Mouse (Mus musculus) gastrocnemius, postnatal 25 days (tissue): Measurements from ENCODE around the gene Gstt4. TPM values are rescaled to one million over a fixed set of nuclear protein-coding genes. Genes with fewer than 3 reads are reported as not detected.
"Not testable (repeated sequence)": the region's sequence is repeated elsewhere in the genome, so short reads cannot be mapped to it uniquely, and the experiment has no call there.

ENCODE experiments used
- DNase-seq: peaks from one replicate; pipeline ENCODE4 v3.0.0; 2022
- long read RNA-seq, 2 experiments: library from polyadenylated mRNA; stranded (forward); transcript quantifications; one replicate each; pipeline ENCODE4 v2.0.0; 2021
- total RNA-seq, 2 experiments: library from RNA; stranded (reverse); gene quantifications; 1 replicate in 1 of 2; 2 replicates in 1 of 2; pipeline ENCODE4 v1.2.3; 2021

The Gstt4 gene
- total RNA-seq, result not detected
- long read RNA-seq, experiment 1, result 0 reads
- long read RNA-seq, experiment 2, result 0 reads

- DNase-seq, result no peak
Measured at GRCm38 (mm10) chr10:75822443-75822842, at the start of gene Gstt4. TSS of gene Gstt4 (minus strand) at chr10:75822543.

DNA sequence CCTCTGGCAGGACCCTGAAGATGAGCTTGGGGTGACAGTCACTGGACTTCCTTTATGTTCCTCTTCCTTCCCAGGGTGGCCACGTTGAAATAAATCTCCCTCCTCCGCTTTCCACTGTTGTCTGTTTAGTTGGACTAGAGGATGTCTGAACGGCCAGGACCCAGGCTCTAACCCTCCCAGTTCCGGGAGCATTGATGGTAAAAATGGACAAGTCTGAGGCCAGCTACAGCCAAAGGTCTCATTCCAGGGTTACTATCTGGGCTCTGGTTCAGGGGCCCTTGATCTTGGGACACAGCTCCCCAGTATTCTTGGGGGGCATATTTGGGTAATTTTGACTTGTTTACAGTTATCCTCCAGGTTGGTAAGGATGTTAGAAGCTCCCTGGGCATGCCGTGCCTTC, 39.2 kb upstream of the Gstt4 start:
- no peak for DNase-seq

- no peak for DNase-seq
Measured at GRCm38 (mm10) chr10:75860746-75861145, 38.4 kb upstream of the Gstt4 start.

- peak; percentile 84 for DNase-seq
Measured at GRCm38 (mm10) chr10:75859786-75860470, 37.6 kb upstream of the Gstt4 start, which contains the start of gene Mif. TSS of gene Mif (minus strand) at chr10:75860240.

GRCm38 (mm10) chr10:75859107-75859746, 36.9 kb upstream of the Gstt4 start:
- no peak for DNase-seq

- DNase-seq, result no peak
Measured at GRCm38 (mm10) chr10:75857598-75857997, 35.3 kb upstream of the Gstt4 start.

DNA sequence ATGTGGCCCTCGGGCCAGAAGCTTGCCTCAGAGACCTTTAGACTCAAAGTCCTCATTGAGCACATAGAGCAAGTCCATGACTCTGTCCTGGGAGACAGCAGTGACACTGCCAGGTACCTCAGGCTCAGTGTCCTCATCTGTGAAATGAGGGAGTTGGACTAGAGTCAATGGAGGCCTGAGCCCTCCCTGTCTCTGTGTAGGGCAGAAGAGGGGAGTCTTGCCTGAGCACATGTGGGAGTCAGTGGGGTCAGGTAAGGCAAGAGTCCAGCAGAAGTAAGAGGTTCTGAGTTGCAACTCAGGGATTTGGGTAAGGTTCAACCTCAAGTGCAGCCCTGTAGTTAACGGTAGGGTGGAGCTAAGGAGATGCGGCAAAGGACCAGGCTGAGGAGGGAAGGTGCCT, 34.6 kb upstream of the Gstt4 start:
- DNase-seq, result no peak

DNA sequence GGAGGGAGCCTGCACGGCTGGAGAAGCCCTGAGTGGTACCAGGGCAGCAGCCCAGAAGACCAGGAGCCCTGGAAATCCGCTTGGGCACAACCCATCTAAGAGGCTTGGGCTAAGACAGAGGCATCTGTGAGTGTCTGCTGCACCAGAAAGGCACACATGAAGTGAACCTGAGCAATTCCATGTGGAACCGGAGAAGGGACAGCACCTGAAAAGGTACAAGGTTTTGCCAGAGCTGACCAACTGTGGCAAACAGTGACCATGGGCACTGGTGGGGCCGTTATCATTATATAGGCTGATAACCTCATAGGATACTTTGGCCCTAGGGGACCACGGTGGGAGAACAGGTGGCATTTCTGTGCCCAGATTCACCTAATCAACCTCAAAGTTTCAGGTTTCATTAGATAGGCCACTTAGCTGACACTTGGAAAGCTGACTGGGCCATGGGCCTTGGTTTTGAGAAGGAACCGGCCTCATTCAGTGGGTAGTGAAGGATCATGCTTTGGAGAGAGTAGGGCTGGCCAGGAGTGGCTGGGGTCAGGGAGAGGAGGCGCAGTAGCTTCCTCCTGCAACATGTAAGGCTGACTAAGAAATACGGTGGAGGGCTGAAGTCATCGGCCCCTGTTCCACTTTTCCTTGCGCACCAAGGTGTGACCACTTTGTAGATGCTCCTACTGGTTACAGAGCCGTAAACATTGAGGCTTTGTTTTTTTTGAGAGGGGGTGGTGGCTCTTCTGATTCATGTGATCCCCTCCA, 34.0 kb upstream of the Gstt4 start:
- no peak for DNase-seq

DNA sequence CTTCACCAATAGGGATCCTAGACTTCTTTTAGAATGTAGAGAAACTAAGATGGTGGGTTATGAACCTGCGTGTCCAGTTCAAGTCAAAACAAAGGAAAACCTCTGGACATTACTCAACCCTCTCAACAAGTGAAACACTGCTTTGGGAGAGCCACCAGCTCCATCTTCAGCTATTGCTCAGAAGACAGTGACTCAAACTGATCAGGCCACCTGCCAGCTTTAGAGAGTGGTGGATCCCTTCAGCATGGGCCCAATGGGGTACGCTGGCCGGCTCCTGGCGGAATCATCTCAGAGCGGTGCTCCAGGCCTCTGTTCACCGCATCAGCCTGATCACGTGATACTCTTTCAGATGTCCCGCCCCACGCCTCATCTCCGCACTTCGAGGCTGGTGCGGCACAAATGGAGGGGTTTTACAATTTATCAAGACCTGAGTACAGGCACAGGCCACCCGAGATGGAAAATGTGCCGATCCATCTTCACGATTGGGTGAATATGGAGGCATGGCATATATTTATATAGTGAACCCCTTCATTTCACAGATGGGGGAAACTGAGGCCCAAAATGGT, 33.2 kb upstream of the Gstt4 start:
- DNase-seq, result no peak

GRCm38 (mm10) chr10:75854791-75855190, 32.4 kb upstream of the Gstt4 start:
- no peak for DNase-seq

DNA sequence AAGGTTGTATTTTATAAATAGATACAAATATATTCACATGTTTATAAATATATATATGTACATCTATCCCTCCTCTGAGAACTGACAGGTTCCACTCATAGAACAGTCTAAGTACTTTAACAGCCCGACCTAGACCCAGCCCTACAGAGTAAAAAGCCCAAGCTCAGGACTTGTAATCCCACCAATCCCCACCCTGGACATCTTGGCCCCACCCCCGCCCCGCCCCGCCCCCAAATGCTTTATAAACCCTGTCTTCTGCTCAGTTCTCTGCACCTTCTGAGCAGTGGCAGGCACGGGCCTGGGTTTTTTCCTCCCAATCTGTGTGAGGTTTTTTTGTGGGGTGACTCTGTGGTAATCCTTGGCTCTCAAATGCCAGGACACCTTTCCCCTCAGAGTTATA, 31.8 kb upstream of the Gstt4 start:
- no peak for DNase-seq

DNA sequence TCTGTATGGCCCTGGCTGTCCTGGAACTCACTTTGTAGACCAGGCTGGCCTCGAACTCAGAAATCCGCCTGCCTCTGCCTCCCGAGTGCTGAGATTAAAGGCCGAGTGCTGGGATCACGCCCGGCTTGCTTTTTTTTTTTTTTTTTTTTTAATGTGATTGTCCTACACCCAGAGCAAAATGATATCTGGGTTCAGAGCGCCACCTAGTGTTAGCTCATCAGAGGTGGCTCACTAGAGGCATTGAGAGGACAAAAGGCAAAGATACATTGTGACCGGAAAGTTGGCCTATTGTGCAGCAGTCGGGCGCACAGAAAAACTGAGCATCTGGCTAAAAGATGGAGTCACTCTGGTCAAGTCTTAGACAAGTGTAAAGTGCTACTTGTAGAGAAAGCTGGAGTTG, 31.1 kb upstream of the Gstt4 start:
- peak; percentile 46 for DNase-seq

DNA sequence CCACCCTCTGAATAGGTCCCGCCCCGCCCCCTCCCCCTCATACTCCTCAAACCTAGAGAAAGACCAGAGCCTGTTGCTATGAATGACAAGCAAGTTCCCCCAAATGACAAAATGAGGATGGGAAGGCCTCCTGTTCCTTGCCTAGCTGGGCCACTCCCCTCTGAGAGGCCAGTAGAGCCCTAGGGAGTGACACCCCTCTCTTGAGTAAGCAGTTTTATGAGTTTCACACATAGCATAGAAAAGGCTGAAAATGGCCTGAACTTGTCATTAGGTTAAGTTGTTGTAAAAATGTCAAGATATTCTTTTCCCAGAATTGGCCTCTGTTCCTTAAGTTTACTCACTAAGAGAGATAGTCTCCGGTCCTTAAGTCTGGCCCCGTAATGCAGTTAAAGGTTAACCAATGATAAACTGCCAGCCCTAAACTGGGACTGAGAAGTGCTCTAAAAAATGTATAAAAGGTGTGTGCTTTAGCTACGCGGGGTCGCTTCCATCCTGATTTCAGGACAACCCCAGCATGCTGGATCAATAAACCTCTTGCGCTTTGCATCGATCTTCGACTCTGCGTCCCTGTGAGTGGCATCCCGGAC, 30.3 kb upstream of the Gstt4 start:
- no peak for DNase-seq

DNA sequence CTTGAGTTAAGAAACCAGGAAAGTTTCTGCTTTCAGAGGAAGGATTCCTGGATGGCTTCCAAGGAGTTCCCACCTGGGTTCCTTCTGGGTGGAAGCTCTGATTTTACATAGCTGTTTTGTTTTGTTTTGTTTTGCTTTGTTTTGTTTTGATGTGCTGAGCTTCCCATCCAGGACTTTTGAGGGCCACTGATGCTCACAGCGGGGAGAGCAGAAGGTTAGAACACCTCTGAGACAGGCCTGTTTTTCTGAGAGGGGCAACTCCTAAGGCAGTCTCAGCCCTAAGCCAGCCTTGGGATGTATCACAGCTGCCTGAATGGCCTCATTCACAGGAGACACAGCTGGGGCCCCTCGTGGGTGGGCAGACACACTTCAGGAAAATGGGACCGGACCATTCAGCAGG, 29.3 kb upstream of the Gstt4 start:
- DNase-seq, result no peak

GRCm38 (mm10) chr10:75851076-75851475, 28.7 kb upstream of the Gstt4 start:
- no peak for DNase-seq

DNA sequence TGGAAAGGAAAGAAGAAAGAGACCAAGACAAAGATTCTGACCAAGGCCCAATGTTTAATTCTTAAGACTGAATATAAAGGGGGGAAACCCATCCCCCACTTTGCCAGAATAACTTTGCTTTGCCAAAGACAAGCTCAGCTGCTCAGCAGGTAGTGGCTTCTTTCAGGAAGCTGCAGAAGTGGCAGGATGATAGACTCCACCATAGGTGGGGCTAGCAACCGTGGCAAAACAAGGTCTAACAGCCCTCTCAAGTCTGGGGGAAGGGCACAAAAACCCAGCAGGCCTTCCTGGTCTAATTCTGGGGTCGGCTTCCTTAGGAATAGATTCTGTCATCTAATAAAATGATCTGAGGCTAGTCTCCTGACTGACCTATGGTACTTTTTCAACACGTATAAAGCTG, 26.0 kb upstream of the Gstt4 start:
- no peak for DNase-seq

DNA sequence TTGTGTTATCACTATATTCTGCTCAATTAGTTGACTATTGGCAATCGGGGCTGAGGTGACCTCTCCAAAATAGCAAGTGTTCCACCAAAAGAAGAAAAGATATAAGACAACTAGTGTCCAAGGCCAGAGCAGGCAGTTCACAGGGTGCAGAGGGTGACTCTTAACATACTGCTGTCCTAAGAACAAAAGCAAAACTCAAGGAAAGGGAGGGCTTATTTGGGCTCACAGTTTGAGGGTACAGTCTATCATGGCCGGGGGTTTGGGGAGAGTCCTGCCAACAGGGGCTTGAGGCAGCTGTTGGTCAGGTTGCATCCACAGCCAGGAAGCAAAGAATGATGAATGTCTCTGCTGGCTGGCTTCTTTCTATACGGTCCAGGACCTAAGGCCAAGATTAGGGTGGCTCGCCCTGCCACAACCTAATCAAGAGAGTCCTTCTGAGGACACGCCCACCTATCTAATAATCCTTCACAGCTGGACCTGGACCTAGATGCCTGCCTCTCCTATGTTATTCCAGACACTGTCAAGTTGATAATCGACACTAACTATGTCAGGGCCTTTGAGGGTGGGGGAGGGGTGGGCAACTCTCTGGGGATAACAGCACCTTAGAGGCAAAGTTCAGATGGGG, 23.1 kb upstream of the Gstt4 start:
- DNase-seq, result no peak

DNA sequence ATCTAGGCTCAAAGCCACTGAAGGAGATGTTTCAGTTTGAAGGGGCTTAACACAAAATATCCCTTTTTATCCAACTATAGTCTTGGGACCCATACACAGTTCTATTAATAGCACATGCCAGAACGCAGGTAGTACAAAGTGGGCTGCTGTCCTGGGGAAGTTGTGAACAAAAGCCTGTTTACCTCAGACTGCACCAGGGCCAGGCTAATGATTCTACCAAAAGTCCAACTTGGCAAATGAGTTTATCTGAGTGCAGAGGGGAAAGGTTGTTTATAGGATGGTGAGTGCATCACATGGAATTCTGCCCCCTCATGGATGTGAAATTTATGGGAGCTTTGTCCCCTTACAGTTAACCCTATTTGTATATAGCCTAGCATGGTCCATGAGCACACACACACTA, 22.5 kb upstream of the Gstt4 start:
- no peak for DNase-seq

- not testable (repeated sequence) for DNase-seq
Measured at GRCm38 (mm10) chr10:75843898-75844297, 21.6 kb upstream of the Gstt4 start.

- DNase-seq, result no peak
Measured at GRCm38 (mm10) chr10:75839092-75839491, 16.7 kb upstream of the Gstt4 start.

DNA sequence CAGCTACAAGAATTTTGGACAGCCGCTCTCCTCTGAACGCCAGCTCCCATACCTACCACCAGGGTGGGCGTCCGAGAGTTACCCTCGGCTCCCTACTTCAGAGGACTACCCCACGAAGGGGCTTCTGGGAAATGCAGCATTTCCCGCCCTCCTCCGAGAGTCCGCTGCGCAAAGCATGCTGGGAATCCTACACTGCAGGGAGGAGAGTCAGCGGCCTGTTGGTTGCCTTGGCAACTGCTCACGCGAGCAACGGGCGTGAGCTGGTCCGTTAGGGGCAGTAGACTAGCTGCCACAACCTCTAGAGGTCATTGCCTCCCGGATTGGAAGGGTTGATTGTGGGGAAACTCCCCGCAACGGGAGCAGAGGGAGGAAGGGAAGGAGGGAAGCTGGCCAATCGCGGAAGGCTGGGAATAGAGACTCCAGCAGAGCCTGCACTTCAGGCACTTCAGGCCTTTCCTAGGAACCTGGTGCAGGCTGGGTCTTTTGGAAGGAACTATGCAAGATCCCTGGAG, 15.0 kb upstream of the Gstt4 start, which contains the start of gene Gstt2:
Gene Gstt2, minus strand, starts transcription at position 177 of the 512 bp plus-strand sequence.
- peak; percentile 91 for DNase-seq
